Mouse (Mus musculus) CH12.LX (cell line): ENCODE results near the gene Neu2.

Experiments
- CHD2 ChIP-seq: IDR thresholded peaks from 2 replicates; pipeline ENCODE4 v1.6.1; 2011; ENCODE audit warnings: low read length, improper control_type of control experiment
- E2F4 ChIP-seq: IDR thresholded peaks from 2 replicates; pipeline ENCODE4 v1.6.1; 2011; ENCODE audit warnings: low read depth, low read length, improper control_type of control experiment; ENCODE audit not compliant: insufficient replicate concordance
- HCFC1 ChIP-seq: IDR thresholded peaks from 2 replicates; pipeline ENCODE4 v1.6.1; 2012; ENCODE audit warnings: low read depth, mild to moderate bottlenecking, inconsistent platforms, low read length, improper control_type of control experiment
- IRF4 ChIP-seq: IDR thresholded peaks from 2 replicates; pipeline ENCODE4 v1.6.1; 2014; ENCODE audit warnings: low read depth, mild to moderate bottlenecking, inconsistent platforms, low read length, improper control_type of control experiment
- KAT2A ChIP-seq: IDR thresholded peaks from 2 replicates; pipeline ENCODE4 v1.6.1; 2012; ENCODE audit warnings: low read length, improper control_type of control experiment, inconsistent platforms; ENCODE audit not compliant: insufficient replicate concordance
- NELFE ChIP-seq: IDR thresholded peaks from 2 replicates; pipeline ENCODE4 v1.6.1; 2011; ENCODE audit warnings: low read depth, low read length, improper control_type of control experiment
- POLR2A ChIP-seq: IDR thresholded peaks from 2 replicates; pipeline ENCODE4 v1.6.1; 2011; ENCODE audit warnings: low read depth, mild to moderate bottlenecking, improper control_type of control experiment, low read length
- POLR2AphosphoS2 ChIP-seq: IDR thresholded peaks from 2 replicates; pipeline ENCODE4 v1.6.1; 2011; ENCODE audit warnings: low read depth, low read length, improper control_type of control experiment
- SIN3A ChIP-seq: IDR thresholded peaks from 2 replicates; pipeline ENCODE4 v1.6.1; 2012; ENCODE audit warnings: low read length, improper control_type of control experiment, inconsistent platforms
- USF1 ChIP-seq: IDR thresholded peaks from 2 replicates; pipeline ENCODE4 v1.6.1; 2014; ENCODE audit warnings: low read depth, mild to moderate bottlenecking, inconsistent platforms, low read length, improper control_type of control experiment
- ZC3H11A ChIP-seq: IDR thresholded peaks from 2 replicates; pipeline ENCODE4 v1.6.1; 2012; ENCODE audit warnings: low read depth, mild to moderate bottlenecking, inconsistent platforms, low read length, improper control_type of control experiment

DNA sequence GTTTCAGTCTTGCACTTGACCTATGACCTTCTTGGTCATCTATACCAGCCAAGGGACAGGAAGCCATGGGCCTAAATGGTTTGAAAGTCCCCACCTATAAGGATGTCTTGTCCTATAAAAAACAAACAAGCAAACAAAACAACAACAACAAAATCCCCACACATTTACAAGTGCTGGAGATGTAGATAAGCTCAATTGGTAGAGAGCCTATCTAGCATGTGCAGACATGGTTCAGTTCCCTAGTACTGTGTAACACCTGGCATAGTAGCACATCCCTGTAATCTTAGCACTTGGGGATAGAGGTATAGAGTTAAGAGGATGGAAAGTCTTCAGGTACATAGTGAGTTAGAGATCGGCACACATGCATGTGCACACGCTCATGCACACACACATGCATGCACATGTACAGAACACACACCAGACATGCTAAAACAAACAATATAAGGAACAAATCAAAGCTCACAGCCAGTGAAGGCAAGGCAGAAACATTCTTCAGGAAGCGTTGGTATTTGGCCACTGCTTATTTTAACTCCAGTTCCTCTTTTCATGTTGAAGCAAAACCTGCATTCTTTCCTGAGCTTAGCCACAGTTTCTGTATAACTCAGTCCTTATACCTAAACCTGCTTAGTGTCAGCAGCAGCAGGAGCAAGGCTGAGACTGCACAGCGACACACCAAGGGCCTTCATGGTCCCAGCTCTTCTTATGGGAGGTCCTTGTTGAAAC, 128.3 kb downstream of the Neu2 start:
- TF ChIP-seq KAT2A: no peak
- TF ChIP-seq IRF4: peak; percentile 92
- peak; percentile 41 for TF ChIP-seq POLR2A
- no peak for TF ChIP-seq ZC3H11A
- no peak; the same call in 1 of the 2 replicates for TF ChIP-seq POLR2AphosphoS2
- TF ChIP-seq USF1: no peak
- no peak for TF ChIP-seq HCFC1
- no peak for TF ChIP-seq E2F4
- peak; percentile 48; the same call in 1 of the 2 replicates for TF ChIP-seq CHD2
- TF ChIP-seq NELFE: no peak
- peak; percentile 25; the same call in 1 of the 2 replicates for TF ChIP-seq SIN3A
